Mouse (Mus musculus): ENCODE data around the gene Rreb1. TPM values are rescaled to one million over a fixed set of nuclear protein-coding genes. Genes with fewer than 3 reads are reported as not detected.

The Rreb1 gene
- polyA plus RNA-seq, 1 experiment from 2014 or later, result 3.9 TPM

GRCm38 (mm10) chr13:37993704-37994404 is 215.7 kb downstream of the Rreb1 start, which contains the start of gene Ssr1:
Gene Ssr1, minus strand, starts transcription at chr13:37994217.
- H3K9ac ChIP-seq, result peak within 1 kb of the TSS; percentile 91
- H3K27me3 ChIP-seq (replicated peaks), result no peaks in the 10 kb centered on the region
- H3K4me3 ChIP-seq, result peak within 1 kb of the TSS; percentile 90
- peak within 1 kb of the TSS; percentile 86 for H3K27ac ChIP-seq
- H3K4me1 ChIP-seq, result peaks cover 9% of the 10 kb centered on the region
- H3K9me3 ChIP-seq, result no peaks in the 10 kb centered on the region
- H3K36me3 ChIP-seq, result peaks cover 22% of the 10 kb centered on the region
- under 1% methylated on average over 89 of the region's 89 CpGs for WGBS
- H3K4me2 ChIP-seq (replicated peaks), result peak within 1 kb of the TSS; percentile 77
- ATAC-seq (ENCODE audit: low FRiP score, low read depth), result peak; percentile 99

- H3K4me1 ChIP-seq, result peaks cover 9% of the 10 kb centered on the region
- H3K27ac ChIP-seq, result no peak overlapping the region
- peak overlapping the region; percentile 90 for H3K4me3 ChIP-seq
- H3K9ac ChIP-seq, result peak overlapping the region; percentile 91; the same call in 1 of the 2 replicates
- peaks cover 17% of the 10 kb centered on the region for H3K36me3 ChIP-seq
- peak; percentile 67 for ATAC-seq (ENCODE audit: low FRiP score, low read depth)
- 19% methylated on average over 7 of the region's 7 CpGs for WGBS
- H3K4me2 ChIP-seq (replicated peaks), result peak overlapping the region; percentile 77
- H3K27me3 ChIP-seq (replicated peaks), result no peaks in the 10 kb centered on the region
- no peaks in the 10 kb centered on the region for H3K9me3 ChIP-seq
Measured at GRCm38 (mm10) chr13:37994405-37994749, 216.2 kb downstream of the Rreb1 start.

GRCm38 (mm10) chr13:37999713-38000112 is 221.5 kb downstream of the Rreb1 start:
- Histone ChIP-seq H3K4me3 (no peak overlapping the region), H3K36me3 (no peaks in the 10 kb centered on the region), H3K4me1 (0 out of 2 replicates have a peak, but pooled peaks cover under 1% of the 10 kb centered on the region), H3K9me3 (no peaks in the 10 kb centered on the region), H3K4me2 (replicated peaks) (no peak overlapping the region), H3K9ac (no peak overlapping the region), H3K27ac (no peak overlapping the region), H3K27me3 (replicated peaks) (no peaks in the 10 kb centered on the region)
- whole genome bisulfite sequencing, result 85% methylated on average over 3 of the region's 3 CpGs
- ATAC-seq (ENCODE audit: low FRiP score, low read depth), result no peak

Other genes starting within 250 kb of the Rreb1 start
- 79.3 and 91.3 TPM in 2 replicates for gene Ssr1, start 215.8 kb downstream of the Rreb1 start, polyA plus RNA-seq (2016; fragmentation: Nextera tagmentation; extraction: Ambion mirVana)

All from neural tube, embryonic 12.5 days (tissue).